Mouse (Mus musculus): Measurements from ENCODE around the gene Msh4.

- no peak for TF ChIP-seq HCFC1 (IDR thresholded peaks at IDR 0.05; ENCODE audit: borderline replicate concordance, insufficient read depth, low read length)
- no peak for TF ChIP-seq ZNF384 (IDR thresholded peaks at IDR 0.05; ENCODE audit: low read depth, low read length)
- TF ChIP-seq ZC3H11A (IDR thresholded peaks at IDR 0.05; ENCODE audit: borderline replicate concordance, low read depth, low read length), result no peak
- no peak for TF ChIP-seq MAFK (IDR thresholded peaks at IDR 0.05; ENCODE audit: insufficient read depth, low read depth, low read length)
These were observed 79.3 kb downstream of the Msh4 start for GRCm38 (mm10) chr3:153826616-153827015.

All from ES-E14 (cell line).